Mouse (Mus musculus): Measurements from ENCODE around the gene Flrt2. TPM values are rescaled to one million over a fixed set of nuclear protein-coding genes. Genes with fewer than 3 reads are reported as not detected.

The Flrt2 gene
- polyA plus RNA-seq, 1 experiment = 1.1 TPM

DNA sequence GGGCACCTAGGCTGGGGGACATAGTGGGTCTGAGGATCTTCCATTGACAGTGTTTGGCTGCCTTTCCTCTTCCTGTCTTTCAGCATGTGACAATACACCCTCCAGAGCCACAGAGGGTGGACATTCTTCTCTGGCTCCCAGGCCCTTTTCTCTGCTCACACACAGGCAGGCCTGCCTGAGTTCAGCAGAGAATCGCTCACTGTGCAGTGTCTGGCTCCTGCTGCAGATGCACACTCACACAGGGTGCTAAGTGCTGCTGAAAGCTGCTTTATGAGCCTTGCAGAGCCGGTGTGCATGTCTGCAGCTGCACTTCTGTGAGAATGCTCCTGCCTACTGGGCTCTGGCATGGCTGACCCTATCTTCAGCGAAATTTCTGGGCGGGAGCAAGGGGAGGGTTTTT, 52.3 kb downstream of the Flrt2 start:
- TF ChIP-seq CTCF (IDR thresholded peaks at IDR 0.05; ENCODE audit: borderline replicate concordance, control insufficient read depth, extremely low read depth, insufficient read depth, low read length, poor library complexity) = no peak
- Histone ChIP-seq H3K4me1 (replicated peaks; ENCODE audit: control insufficient read depth, insufficient read depth, low read length) (no peaks in the 10 kb centered on the region), H3K27ac (ENCODE audit: control insufficient read depth, insufficient read depth, low read length) (no peak overlapping the region), H3K36me3 (ENCODE audit: control insufficient read depth, insufficient read depth, low read length) (no peaks in the 10 kb centered on the region), H3K4me3 (ENCODE audit: control insufficient read depth, insufficient read depth, low read length) (no peak overlapping the region), H3K27me3 (ENCODE audit: control insufficient read depth, insufficient read depth, low read length) (no peaks in the 10 kb centered on the region)
- DNase-seq = no peak
- 89% methylated on average over 4 of the region's 4 CpGs for WGBS

DNA sequence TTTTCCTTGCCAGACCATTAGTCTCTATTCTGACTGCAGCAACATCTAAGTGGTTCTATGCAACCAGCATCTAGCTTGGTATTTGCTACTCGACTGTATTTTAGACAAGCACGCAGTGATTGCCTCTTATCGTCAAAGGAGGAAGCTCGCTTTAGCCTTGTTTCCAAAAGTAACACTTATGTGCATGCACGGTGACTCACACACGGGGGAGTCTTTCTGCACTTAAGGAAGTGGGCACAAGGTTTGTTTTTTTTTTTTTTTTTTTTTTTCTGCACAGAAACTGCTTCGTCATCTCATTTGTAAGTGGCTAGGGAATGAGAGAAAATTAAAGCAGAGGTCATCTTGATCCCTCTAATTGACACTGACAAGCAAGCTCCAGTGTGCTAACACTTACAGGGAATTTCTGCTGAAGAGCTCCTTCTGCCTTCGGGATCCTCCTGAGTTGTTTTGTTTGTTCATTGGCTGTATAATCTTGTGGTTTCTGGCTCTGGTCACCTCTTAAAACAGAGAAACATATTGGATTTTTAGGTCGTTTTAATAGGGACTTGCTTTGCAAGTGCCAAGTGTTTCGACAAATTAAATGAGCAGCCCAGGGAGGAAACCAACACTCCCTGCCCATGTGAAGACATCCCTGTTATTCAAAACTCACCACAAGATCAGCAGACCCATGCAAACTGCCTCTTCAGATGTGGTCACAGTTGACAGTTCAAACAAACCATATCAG, 55.0 kb downstream of the Flrt2 start:
- Histone ChIP-seq H3K36me3 (ENCODE audit: control insufficient read depth, insufficient read depth, low read length) (no peaks in the 10 kb centered on the region), H3K27me3 (ENCODE audit: control insufficient read depth, insufficient read depth, low read length) (no peaks in the 10 kb centered on the region), H3K4me1 (replicated peaks; ENCODE audit: control insufficient read depth, insufficient read depth, low read length) (no peaks in the 10 kb centered on the region), H3K4me3 (ENCODE audit: control insufficient read depth, insufficient read depth, low read length) (no peak overlapping the region), H3K27ac (ENCODE audit: control insufficient read depth, insufficient read depth, low read length) (no peak overlapping the region)
- WGBS = 5% methylated on average over 10 of the region's 10 CpGs
- TF ChIP-seq CTCF (IDR thresholded peaks at IDR 0.05; ENCODE audit: borderline replicate concordance, control insufficient read depth, extremely low read depth, insufficient read depth, low read length, poor library complexity) = no peak
- TF ChIP-seq POLR2A (IDR thresholded peaks at IDR 0.05; ENCODE audit: control insufficient read depth, extremely low read depth, insufficient read depth, low read length, poor library complexity) = no peak
- no peak for DNase-seq

DNA sequence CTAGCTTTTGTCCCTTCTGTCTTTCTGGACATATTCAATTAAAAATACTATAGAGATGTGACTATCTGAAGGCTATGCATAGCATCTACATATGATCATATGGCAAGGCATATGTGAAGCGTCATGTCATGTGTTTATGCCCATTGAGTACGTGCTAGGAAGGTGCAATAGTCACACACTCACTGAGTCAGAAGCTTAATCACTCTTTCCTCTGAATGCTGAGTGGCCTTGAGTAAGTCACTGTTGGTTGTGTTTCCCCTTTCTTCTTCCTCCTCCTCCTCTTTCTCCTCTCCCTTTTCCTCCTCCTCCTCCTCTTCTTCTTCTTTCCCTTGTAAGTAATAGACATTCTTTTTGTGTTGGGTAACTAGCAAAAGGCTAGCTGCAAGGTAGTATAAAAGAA, 56.7 kb downstream of the Flrt2 start:
- Histone ChIP-seq H3K27ac (ENCODE audit: control insufficient read depth, insufficient read depth, low read length) (no peak overlapping the region), H3K36me3 (ENCODE audit: control insufficient read depth, insufficient read depth, low read length) (no peaks in the 10 kb centered on the region), H3K4me1 (replicated peaks; ENCODE audit: control insufficient read depth, insufficient read depth, low read length) (no peaks in the 10 kb centered on the region), H3K4me3 (ENCODE audit: control insufficient read depth, insufficient read depth, low read length) (no peak overlapping the region), H3K27me3 (ENCODE audit: control insufficient read depth, insufficient read depth, low read length) (no peaks in the 10 kb centered on the region)
- DNase-seq = no peak
- WGBS = 93% methylated on average over 2 of the region's 2 CpGs
- TF ChIP-seq CTCF (IDR thresholded peaks at IDR 0.05; ENCODE audit: borderline replicate concordance, control insufficient read depth, extremely low read depth, insufficient read depth, low read length, poor library complexity) = no peak
- TF ChIP-seq POLR2A (IDR thresholded peaks at IDR 0.05; ENCODE audit: control insufficient read depth, extremely low read depth, insufficient read depth, low read length, poor library complexity) = no peak

DNA sequence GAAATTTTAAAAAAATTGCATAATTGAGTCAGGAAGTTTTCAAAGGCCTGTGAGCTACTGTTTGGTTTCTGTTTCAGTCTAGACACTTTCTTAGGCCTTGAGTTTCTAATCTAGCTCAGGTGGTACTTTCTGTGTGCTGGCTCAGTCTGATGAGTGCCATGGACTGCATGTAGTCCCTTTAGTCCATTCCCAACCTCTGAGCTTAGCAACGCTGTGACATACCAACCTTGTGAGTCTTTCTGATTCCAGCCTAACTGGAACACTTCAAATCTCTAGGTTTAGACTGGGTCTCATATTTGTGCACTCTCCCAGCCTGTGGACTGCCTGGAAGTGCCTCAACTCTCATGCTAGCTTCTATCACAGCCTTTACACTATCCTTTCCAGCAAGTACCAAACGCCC, 57.2 kb downstream of the Flrt2 start:
- Histone ChIP-seq H3K27me3 (ENCODE audit: control insufficient read depth, insufficient read depth, low read length) (no peaks in the 10 kb centered on the region), H3K27ac (ENCODE audit: control insufficient read depth, insufficient read depth, low read length) (no peak overlapping the region), H3K4me1 (replicated peaks; ENCODE audit: control insufficient read depth, insufficient read depth, low read length) (no peaks in the 10 kb centered on the region), H3K4me3 (ENCODE audit: control insufficient read depth, insufficient read depth, low read length) (no peak overlapping the region), H3K36me3 (ENCODE audit: control insufficient read depth, insufficient read depth, low read length) (no peaks in the 10 kb centered on the region)
- DNase-seq = no peak
- TF ChIP-seq CTCF (IDR thresholded peaks at IDR 0.05; ENCODE audit: borderline replicate concordance, control insufficient read depth, extremely low read depth, insufficient read depth, low read length, poor library complexity) (no peak), POLR2A (IDR thresholded peaks at IDR 0.05; ENCODE audit: control insufficient read depth, extremely low read depth, insufficient read depth, low read length, poor library complexity) (no peak)
- 91% methylated on average over 2 of the region's 2 CpGs for WGBS

DNA sequence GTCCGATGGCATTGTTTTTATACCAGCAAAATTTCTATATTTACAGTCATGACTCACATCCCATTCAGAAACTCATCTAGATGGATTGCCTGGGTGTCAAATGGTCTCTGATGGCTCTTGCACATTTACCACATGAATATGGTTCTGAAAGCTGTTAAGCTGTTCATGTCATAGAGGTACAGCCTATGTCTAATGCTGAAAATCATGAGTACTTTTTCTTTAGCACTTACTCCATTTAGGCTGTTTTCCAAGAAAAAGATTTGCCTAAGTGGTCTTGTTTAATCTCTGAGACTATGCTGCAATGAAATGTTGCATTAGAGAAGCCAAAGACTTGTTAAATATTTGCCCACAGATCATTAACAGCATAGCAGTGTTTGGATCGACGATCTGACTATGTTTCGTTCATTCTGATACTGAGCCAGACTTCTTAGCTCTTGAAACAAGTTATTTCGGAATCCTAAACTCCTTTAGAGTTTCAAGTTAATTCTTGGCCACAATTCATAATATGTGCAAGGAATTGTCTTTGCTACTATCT, 67.3 kb downstream of the Flrt2 start:
- DNase-seq = no peak
- Histone ChIP-seq H3K4me1 (replicated peaks; ENCODE audit: control insufficient read depth, insufficient read depth, low read length) (no peaks in the 10 kb centered on the region), H3K4me3 (ENCODE audit: control insufficient read depth, insufficient read depth, low read length) (no peak overlapping the region), H3K27me3 (ENCODE audit: control insufficient read depth, insufficient read depth, low read length) (no peaks in the 10 kb centered on the region), H3K36me3 (ENCODE audit: control insufficient read depth, insufficient read depth, low read length) (no peaks in the 10 kb centered on the region), H3K27ac (ENCODE audit: control insufficient read depth, insufficient read depth, low read length) (no peak overlapping the region)
- no peak for TF ChIP-seq CTCF (IDR thresholded peaks at IDR 0.05; ENCODE audit: borderline replicate concordance, control insufficient read depth, extremely low read depth, insufficient read depth, low read length, poor library complexity)
- no peak for TF ChIP-seq POLR2A (IDR thresholded peaks at IDR 0.05; ENCODE audit: control insufficient read depth, extremely low read depth, insufficient read depth, low read length, poor library complexity)
- WGBS = 93% methylated on average over 5 of the region's 5 CpGs

DNA sequence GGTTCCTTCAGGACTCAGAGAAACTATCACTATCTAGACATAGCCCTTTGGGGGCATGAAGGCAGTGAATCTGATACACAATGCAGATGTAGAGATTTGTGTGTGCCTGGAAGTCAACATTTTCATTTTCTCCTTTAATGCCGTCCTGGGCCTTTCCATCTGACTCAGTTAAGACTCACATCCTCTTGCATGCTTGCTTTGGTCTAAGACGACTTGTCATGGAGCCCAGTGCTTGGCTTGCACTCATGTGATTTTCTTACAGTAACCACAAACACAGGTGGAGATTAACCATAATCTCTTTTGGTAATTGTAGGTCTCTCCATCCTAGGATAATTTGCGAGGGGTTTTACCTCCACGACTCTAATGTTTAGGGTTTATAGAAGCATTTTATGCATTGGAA, 73.2 kb downstream of the Flrt2 start:
- H3K4me3 ChIP-seq (ENCODE audit: control insufficient read depth, insufficient read depth, low read length) = no peak overlapping the region
- no peak for TF ChIP-seq CTCF (IDR thresholded peaks at IDR 0.05; ENCODE audit: borderline replicate concordance, control insufficient read depth, extremely low read depth, insufficient read depth, low read length, poor library complexity)
- no peak for TF ChIP-seq POLR2A (IDR thresholded peaks at IDR 0.05; ENCODE audit: control insufficient read depth, extremely low read depth, insufficient read depth, low read length, poor library complexity)

DNA sequence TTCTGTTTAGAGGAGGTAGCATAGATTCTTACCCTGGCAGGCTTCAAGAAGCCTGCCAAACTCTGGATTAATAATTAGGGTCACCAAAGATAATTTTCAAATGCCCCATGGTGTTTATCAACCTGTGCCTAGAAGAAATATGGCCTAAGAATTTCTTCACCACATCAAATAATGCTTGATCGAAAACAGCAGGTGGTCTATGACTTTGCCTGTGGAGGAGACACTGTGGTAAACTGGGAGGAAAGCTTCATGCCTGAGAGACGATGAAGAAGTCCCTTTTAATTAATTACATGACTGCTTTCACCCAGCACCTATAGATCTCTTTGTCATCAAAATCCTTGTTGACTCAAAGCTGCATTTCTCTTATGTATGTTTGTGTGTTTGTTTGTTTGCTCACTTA, 77.0 kb downstream of the Flrt2 start:
- H3K36me3 ChIP-seq (ENCODE audit: control insufficient read depth, insufficient read depth, low read length) = no peaks in the 10 kb centered on the region
- no peak overlapping the region for H3K4me3 ChIP-seq (ENCODE audit: control insufficient read depth, insufficient read depth, low read length)
- 86% methylated on average over 2 of the region's 2 CpGs for WGBS
- H3K4me1 ChIP-seq (replicated peaks; ENCODE audit: control insufficient read depth, insufficient read depth, low read length) = no peaks in the 10 kb centered on the region
- no peak overlapping the region for H3K27ac ChIP-seq (ENCODE audit: control insufficient read depth, insufficient read depth, low read length)
- H3K27me3 ChIP-seq (ENCODE audit: control insufficient read depth, insufficient read depth, low read length) = no peaks in the 10 kb centered on the region
- TF ChIP-seq CTCF (IDR thresholded peaks at IDR 0.05; ENCODE audit: borderline replicate concordance, control insufficient read depth, extremely low read depth, insufficient read depth, low read length, poor library complexity) (no peak), POLR2A (IDR thresholded peaks at IDR 0.05; ENCODE audit: control insufficient read depth, extremely low read depth, insufficient read depth, low read length, poor library complexity) (no peak)
- no peak for DNase-seq

More for the DNA sequence above, 73.2 kb downstream of the Flrt2 start:
- WGBS = 91% methylated on average over 4 of the region's 4 CpGs
- DNase-seq = no peak
- no peak overlapping the region for H3K27ac ChIP-seq (ENCODE audit: control insufficient read depth, insufficient read depth, low read length)
- H3K4me1 ChIP-seq (replicated peaks; ENCODE audit: control insufficient read depth, insufficient read depth, low read length) = no peaks in the 10 kb centered on the region
- H3K36me3 ChIP-seq (ENCODE audit: control insufficient read depth, insufficient read depth, low read length) = no peaks in the 10 kb centered on the region
- no peaks in the 10 kb centered on the region for H3K27me3 ChIP-seq (ENCODE audit: control insufficient read depth, insufficient read depth, low read length)

Data from thymus, adult 2 months (tissue).